Mouse (Mus musculus) induced T-regulatory cell, adult 2 months (primary cell): ENCODE data around the gene Gm32687.
"Not testable (repeated sequence)": the region's sequence is repeated elsewhere in the genome, so short reads cannot be mapped to it uniquely, and the experiment has no call there.

Source experiments
- DNase-seq: peaks from one replicate; pipeline ENCODE4 v3.0.0-alpha.2; 2012; ENCODE audit warnings: low read depth

Gm32687 gene

GRCm38 (mm10) chr10:81863409-81864407, at the start of gene Gm32687:
TSS of gene Gm32687 (plus strand) at chr10:81863934.
- DNase-seq, result not testable (repeated sequence)

DNA sequence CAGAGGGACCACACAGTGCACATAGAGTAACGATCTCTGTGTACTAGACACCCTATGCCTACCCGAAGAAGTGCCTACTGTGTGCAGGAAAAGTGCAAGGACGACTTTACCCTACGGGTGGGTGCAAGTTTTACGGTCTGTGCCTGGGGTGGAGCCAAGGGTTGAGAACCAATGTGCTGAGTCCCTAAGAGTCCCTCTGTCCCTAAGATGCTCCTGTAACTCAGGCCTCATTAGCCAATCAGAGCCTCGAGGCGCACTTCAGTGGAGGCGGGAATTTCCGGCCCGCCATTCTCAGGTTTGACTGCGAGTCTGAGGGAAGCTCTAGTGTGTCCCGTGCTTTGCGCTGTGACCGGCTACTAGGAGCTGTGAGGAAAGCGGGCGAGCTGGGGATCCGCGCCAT, 17.5 kb upstream of the Gm32687 start:
- DNase-seq, result not testable (repeated sequence)

DNA sequence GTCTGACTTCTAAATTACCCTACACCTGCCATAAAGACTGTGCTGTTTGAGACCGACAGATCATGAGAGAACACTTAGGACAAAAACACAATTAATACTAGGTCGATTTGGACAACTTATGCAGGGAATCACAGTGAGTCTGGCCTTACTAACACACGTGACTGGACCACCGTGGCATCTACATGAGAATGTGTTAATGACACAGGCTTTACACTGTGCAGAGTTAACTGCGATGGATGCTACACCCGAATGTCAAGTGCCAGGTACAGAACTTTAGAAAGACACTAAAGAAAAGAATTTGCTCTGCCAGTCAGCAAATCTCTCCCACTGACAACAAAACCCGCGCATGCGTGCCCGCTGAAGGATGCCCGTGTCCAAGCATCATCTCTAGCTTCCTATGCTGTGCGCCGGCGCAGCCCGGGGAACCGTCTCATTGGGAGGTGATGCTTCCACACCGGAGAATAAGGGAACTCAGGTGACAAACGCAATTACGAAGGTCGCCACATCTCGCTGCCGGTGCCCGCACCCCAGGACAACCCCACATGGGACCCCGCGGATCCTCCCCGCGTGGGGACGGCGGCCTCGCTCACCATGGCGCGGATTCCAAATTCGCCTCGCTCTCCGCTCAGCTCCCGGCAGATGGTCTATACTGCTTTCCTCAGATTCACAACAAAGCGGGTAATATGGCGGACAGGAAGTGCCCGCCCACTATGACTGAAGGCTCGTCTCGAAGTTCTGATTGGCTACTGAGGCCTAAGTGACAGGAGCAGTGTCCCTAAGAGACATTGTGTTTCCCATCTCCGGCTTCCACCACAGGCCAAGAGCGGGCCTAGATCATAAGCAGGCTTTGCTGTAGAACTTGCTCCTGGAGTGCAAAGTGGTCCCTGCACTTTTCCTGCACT, 66.4 kb downstream of the Gm32687 start, which contains the start of gene Zfp781:
TSS of gene Zfp781 (minus strand) at position 639 of the 902 bp plus-strand sequence.
- not testable (repeated sequence) for DNase-seq
